Mouse (Mus musculus) embryonic facial prominence, embryonic 14.5 days (tissue): ENCODE data around the gene Krt14. TPM values are rescaled to one million over a fixed set of nuclear protein-coding genes. Genes with fewer than 3 reads are reported as not detected.

Experiments
- polyA plus RNA-seq: library from polyadenylated mRNA; unstranded; fragments of >200 nt; fragmentation: Nextera tagmentation; extraction: Ambion mirVana; gene quantifications from 2 replicates; pipeline ENCODE4 v1.2.1, GENCODE M21; 2014

Krt14 gene
- polyA plus RNA-seq, 1 experiment from 2014 or later = 385 TPM

Other genes starting within 250 kb of the Krt14 start
- gene Krtap29-1, start 228.5 kb downstream of the Krt14 start, polyA plus RNA-seq = not detected in 2 replicates
- 0.26 TPM in 1 of 2 replicates, not detected in the other for gene Krtap16-1, start 221.0 kb downstream of the Krt14 start, polyA plus RNA-seq
- 0.38 and 0.63 TPM in 2 replicates for gene Krtap17-1, start 213.6 kb downstream of the Krt14 start, polyA plus RNA-seq
- 0.20 and 0.54 TPM in 2 replicates for gene Krt33a, start 191.3 kb downstream of the Krt14 start, polyA plus RNA-seq
- gene Krt33b, start 177.7 kb downstream of the Krt14 start, polyA plus RNA-seq = 0.96 and 1.3 TPM in 2 replicates
- 0.40 TPM in 1 of 2 replicates, not detected in the other for gene Krt34, start 166.0 kb downstream of the Krt14 start, polyA plus RNA-seq
- 0.30 and 1.3 TPM in 2 replicates for gene Krt31, start 157.0 kb downstream of the Krt14 start, polyA plus RNA-seq
- 0.79 and 1.4 TPM in 2 replicates for gene Krt32, start 119.3 kb downstream of the Krt14 start, polyA plus RNA-seq
- gene Krt35, start 111.3 kb downstream of the Krt14 start, polyA plus RNA-seq = 1.5 and 2.9 TPM in 2 replicates
- 0.28 and 0.29 TPM in 2 replicates for gene Krt36, start 101.9 kb downstream of the Krt14 start, polyA plus RNA-seq
- 9.6 and 60.5 TPM in 2 replicates for gene Krt13, start 86.0 kb downstream of the Krt14 start, polyA plus RNA-seq
- 156 and 236 TPM in 2 replicates for gene Krt15, start 71.6 kb downstream of the Krt14 start, polyA plus RNA-seq
- 82.2 and 120 TPM in 2 replicates for gene Krt19, start 58.9 kb downstream of the Krt14 start, polyA plus RNA-seq
- gene Krt9, start 14.3 kb downstream of the Krt14 start, polyA plus RNA-seq = not detected in 2 replicates
- gene Krt16, start 41.4 kb upstream of the Krt14 start, polyA plus RNA-seq = 1.2 and 1.8 TPM in 2 replicates
- 129 and 152 TPM in 2 replicates for gene Krt17, start 53.5 kb upstream of the Krt14 start, polyA plus RNA-seq
- gene Krt42, start 62.3 kb upstream of the Krt14 start, polyA plus RNA-seq = 0.22 TPM in 1 of 2 replicates, not detected in the other
- 1,802 and 1,879 TPM in 2 replicates for gene Eif1, start 112.3 kb upstream of the Krt14 start, polyA plus RNA-seq
- 1.0 and 1.1 TPM in 2 replicates for gene Gast, start 126.9 kb upstream of the Krt14 start, polyA plus RNA-seq
- gene Hap1, start 148.6 kb upstream of the Krt14 start, polyA plus RNA-seq = 3.2 and 4.4 TPM in 2 replicates
- gene Jup, start 190.2 kb upstream of the Krt14 start, polyA plus RNA-seq = 107 and 116 TPM in 2 replicates
- gene P3h4, start 207.3 kb upstream of the Krt14 start, polyA plus RNA-seq = 92.8 and 100 TPM in 2 replicates
- gene Fkbp10, start 208.1 kb upstream of the Krt14 start, polyA plus RNA-seq = 208 TPM in 2 replicates
- 108 and 127 TPM in 2 replicates for gene Nt5c3b, start 234.3 kb upstream of the Krt14 start, polyA plus RNA-seq
- 0.55 and 0.84 TPM in 2 replicates for gene Klhl10, start 234.4 kb upstream of the Krt14 start, polyA plus RNA-seq